Mouse (Mus musculus): ENCODE data around the gene Serp1. TPM values are rescaled to one million over a fixed set of nuclear protein-coding genes. Genes with fewer than 3 reads are reported as not detected.
A peak's percentile ranks its signal among the peaks of the same experiment; 100 is the strongest.

Gene Serp1
- total and polyA plus RNA-seq, 2 experiments from 2014 or later: 59.5 TPM

DNA sequence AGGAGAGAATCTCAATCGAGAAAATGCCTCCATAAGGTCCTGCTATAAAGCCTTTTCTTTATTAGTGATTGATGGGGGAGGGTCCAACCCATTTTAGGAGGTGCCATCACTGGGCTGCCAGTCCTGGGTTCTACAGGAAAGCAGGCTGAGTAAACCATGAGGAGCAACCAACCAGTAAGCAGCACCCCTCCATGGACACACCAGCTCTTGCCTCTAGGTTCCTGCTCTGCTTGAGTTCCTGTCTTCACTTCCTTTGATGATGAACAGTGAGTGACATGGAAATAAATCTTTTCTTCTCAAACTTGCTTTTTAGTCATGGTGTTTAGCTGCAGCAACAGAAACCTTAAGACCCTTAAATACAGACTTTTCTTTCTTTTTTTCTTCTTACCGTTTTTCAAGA, 4.3 kb downstream of the Serp1 start:
- H3K9ac ChIP-seq (replicated peaks; ENCODE audit: low read depth, low read length): no peak overlapping the region
- H3K4me2 ChIP-seq (ENCODE audit: low read depth, low read length): no peak overlapping the region
- H3K36me3 ChIP-seq (replicated peaks; ENCODE audit: control insufficient read depth, insufficient read depth, low read length): peaks cover 28% of the 10 kb centered on the region
- H3K27ac ChIP-seq (ENCODE audit: low read depth): no peak overlapping the region
- WGBS: 79% methylated on average over 2 of the region's 2 CpGs
- no peaks in the 10 kb centered on the region for H3K27me3 ChIP-seq (ENCODE audit: control insufficient read depth, insufficient read depth, low read length)
- peaks cover 28% of the 10 kb centered on the region for H3K4me1 ChIP-seq (ENCODE audit: control insufficient read depth, insufficient read depth)
- H3K4me3 ChIP-seq (ENCODE audit: low read depth, low read length): no peak overlapping the region
- TF ChIP-seq CTCF (IDR thresholded peaks at IDR 0.05; ENCODE audit: low read depth) (no peak), EP300 (IDR thresholded peaks at IDR 0.05; ENCODE audit: low read depth) (no peak)
- H3K9me3 ChIP-seq (replicated peaks; ENCODE audit: control insufficient read depth, low read length): no peaks in the 10 kb centered on the region
- no peak for DNase-seq (ENCODE audit: low spot score)
- no peak for ATAC-seq (ENCODE audit: insufficient read depth, low read depth)

DNA sequence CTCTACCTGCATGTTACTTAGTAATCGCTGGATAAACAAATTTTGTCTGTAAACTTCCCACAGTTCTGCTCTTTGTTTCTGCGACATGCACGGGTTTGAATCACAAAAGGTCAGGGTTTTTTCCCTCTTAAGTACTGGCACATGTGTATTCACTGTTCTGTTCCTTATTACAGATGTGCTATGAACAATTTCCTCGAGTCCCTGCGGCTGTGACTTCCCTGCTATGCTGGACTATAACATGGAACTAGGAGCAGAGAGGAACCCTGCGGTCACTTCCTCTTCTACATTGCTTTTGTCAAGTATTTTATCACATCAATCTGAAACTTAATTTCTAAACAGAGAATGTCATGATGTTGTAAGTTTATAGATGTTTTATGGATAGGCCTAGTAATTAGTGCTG, 5.4 kb downstream of the Serp1 start:
- Histone ChIP-seq H3K36me3 (replicated peaks; ENCODE audit: control insufficient read depth, insufficient read depth, low read length) (peaks cover 28% of the 10 kb centered on the region), H3K4me2 (ENCODE audit: low read depth, low read length) (no peak overlapping the region), H3K9me3 (replicated peaks; ENCODE audit: control insufficient read depth, low read length) (no peaks in the 10 kb centered on the region), H3K4me3 (ENCODE audit: low read depth, low read length) (no peak overlapping the region), H3K9ac (replicated peaks; ENCODE audit: low read depth, low read length) (no peak overlapping the region), H3K4me1 (ENCODE audit: control insufficient read depth, insufficient read depth) (peaks cover 25% of the 10 kb centered on the region), H3K27ac (ENCODE audit: low read depth) (no peak overlapping the region), H3K27me3 (ENCODE audit: control insufficient read depth, insufficient read depth, low read length) (no peaks in the 10 kb centered on the region)
- WGBS: 88% methylated on average over 6 of the region's 6 CpGs
- ATAC-seq (ENCODE audit: insufficient read depth, low read depth) (no peak), DNase-seq (ENCODE audit: low spot score) (no peak)
- TF ChIP-seq EP300 (IDR thresholded peaks at IDR 0.05; ENCODE audit: low read depth): no peak
- TF ChIP-seq CTCF (IDR thresholded peaks at IDR 0.05; ENCODE audit: low read depth): no peak

GRCm38 (mm10) chr3:58519536-58519935, 6.2 kb downstream of the Serp1 start:
- Histone ChIP-seq H3K9ac (replicated peaks; ENCODE audit: low read depth, low read length) (no peak overlapping the region), H3K4me3 (ENCODE audit: low read depth, low read length) (no peak overlapping the region), H3K4me1 (ENCODE audit: control insufficient read depth, insufficient read depth) (peaks cover 23% of the 10 kb centered on the region), H3K4me2 (ENCODE audit: low read depth, low read length) (no peak overlapping the region), H3K27ac (ENCODE audit: low read depth) (peak overlapping the region; percentile 8; the same call in 1 of the 2 replicates), H3K36me3 (replicated peaks; ENCODE audit: control insufficient read depth, insufficient read depth, low read length) (peaks cover 28% of the 10 kb centered on the region), H3K27me3 (ENCODE audit: control insufficient read depth, insufficient read depth, low read length) (no peaks in the 10 kb centered on the region), H3K9me3 (replicated peaks; ENCODE audit: control insufficient read depth, low read length) (no peaks in the 10 kb centered on the region)
- ATAC-seq (ENCODE audit: insufficient read depth, low read depth): no peak
- 32% methylated on average over 3 of the region's 3 CpGs for WGBS
- no peak for TF ChIP-seq EP300 (IDR thresholded peaks at IDR 0.05; ENCODE audit: low read depth)
- TF ChIP-seq CTCF (IDR thresholded peaks at IDR 0.05; ENCODE audit: low read depth): no peak
- no peak for DNase-seq (ENCODE audit: low spot score)

GRCm38 (mm10) chr3:58518962-58519361, 6.7 kb downstream of the Serp1 start:
- WGBS: 60% methylated on average over 2 of the region's 2 CpGs
- Histone ChIP-seq H3K4me3 (ENCODE audit: low read depth, low read length) (no peak overlapping the region), H3K9ac (replicated peaks; ENCODE audit: low read depth, low read length) (no peak overlapping the region), H3K4me1 (ENCODE audit: control insufficient read depth, insufficient read depth) (peaks cover 17% of the 10 kb centered on the region), H3K36me3 (replicated peaks; ENCODE audit: control insufficient read depth, insufficient read depth, low read length) (peaks cover 28% of the 10 kb centered on the region), H3K27me3 (ENCODE audit: control insufficient read depth, insufficient read depth, low read length) (no peaks in the 10 kb centered on the region), H3K4me2 (ENCODE audit: low read depth, low read length) (no peak overlapping the region), H3K9me3 (replicated peaks; ENCODE audit: control insufficient read depth, low read length) (no peaks in the 10 kb centered on the region), H3K27ac (ENCODE audit: low read depth) (peak overlapping the region; percentile 8; the same call in 1 of the 2 replicates)
- DNase-seq (ENCODE audit: low spot score) (no peak), ATAC-seq (ENCODE audit: insufficient read depth, low read depth) (peak; percentile 62; the same call in 1 of the 2 replicates)
- TF ChIP-seq CTCF (IDR thresholded peaks at IDR 0.05; ENCODE audit: low read depth) (no peak), EP300 (IDR thresholded peaks at IDR 0.05; ENCODE audit: low read depth) (no peak)

- WGBS: 81% methylated on average over 5 of the region's 5 CpGs
- TF ChIP-seq CTCF (IDR thresholded peaks at IDR 0.05; ENCODE audit: low read depth) (no peak), EP300 (IDR thresholded peaks at IDR 0.05; ENCODE audit: low read depth) (no peak)
- Histone ChIP-seq H3K4me2 (ENCODE audit: low read depth, low read length) (no peak overlapping the region), H3K4me3 (ENCODE audit: low read depth, low read length) (no peak overlapping the region), H3K9me3 (replicated peaks; ENCODE audit: control insufficient read depth, low read length) (no peaks in the 10 kb centered on the region), H3K36me3 (replicated peaks; ENCODE audit: control insufficient read depth, insufficient read depth, low read length) (peaks cover 19% of the 10 kb centered on the region), H3K9ac (replicated peaks; ENCODE audit: low read depth, low read length) (no peak overlapping the region), H3K27me3 (ENCODE audit: control insufficient read depth, insufficient read depth, low read length) (no peaks in the 10 kb centered on the region), H3K4me1 (ENCODE audit: control insufficient read depth, insufficient read depth) (peaks cover 14% of the 10 kb centered on the region), H3K27ac (ENCODE audit: low read depth) (no peak overlapping the region)
- no peak for DNase-seq (ENCODE audit: low spot score)
- no peak for ATAC-seq (ENCODE audit: insufficient read depth, low read depth)
These were observed 7.9 kb downstream of the Serp1 start for GRCm38 (mm10) chr3:58517800-58518199.

- ATAC-seq (ENCODE audit: insufficient read depth, low read depth): no peak
- Histone ChIP-seq H3K9ac (replicated peaks; ENCODE audit: low read depth, low read length) (no peak overlapping the region), H3K4me1 (ENCODE audit: control insufficient read depth, insufficient read depth) (peaks cover 14% of the 10 kb centered on the region), H3K4me3 (ENCODE audit: low read depth, low read length) (no peak overlapping the region), H3K27me3 (ENCODE audit: control insufficient read depth, insufficient read depth, low read length) (no peaks in the 10 kb centered on the region), H3K27ac (ENCODE audit: low read depth) (no peak overlapping the region), H3K4me2 (ENCODE audit: low read depth, low read length) (no peak overlapping the region), H3K9me3 (replicated peaks; ENCODE audit: control insufficient read depth, low read length) (no peaks in the 10 kb centered on the region), H3K36me3 (replicated peaks; ENCODE audit: control insufficient read depth, insufficient read depth, low read length) (peaks cover 15% of the 10 kb centered on the region)
- 34% methylated on average over 5 of the region's 5 CpGs for WGBS
- DNase-seq (ENCODE audit: low spot score): no peak
- TF ChIP-seq CTCF (IDR thresholded peaks at IDR 0.05; ENCODE audit: low read depth): no peak
- no peak for TF ChIP-seq EP300 (IDR thresholded peaks at IDR 0.05; ENCODE audit: low read depth)
These were observed 8.4 kb downstream of the Serp1 start for GRCm38 (mm10) chr3:58517258-58517657.

All from heart, postnatal 0 days (tissue).